Mouse (Mus musculus): ENCODE data around the gene Riox1.

DNA sequence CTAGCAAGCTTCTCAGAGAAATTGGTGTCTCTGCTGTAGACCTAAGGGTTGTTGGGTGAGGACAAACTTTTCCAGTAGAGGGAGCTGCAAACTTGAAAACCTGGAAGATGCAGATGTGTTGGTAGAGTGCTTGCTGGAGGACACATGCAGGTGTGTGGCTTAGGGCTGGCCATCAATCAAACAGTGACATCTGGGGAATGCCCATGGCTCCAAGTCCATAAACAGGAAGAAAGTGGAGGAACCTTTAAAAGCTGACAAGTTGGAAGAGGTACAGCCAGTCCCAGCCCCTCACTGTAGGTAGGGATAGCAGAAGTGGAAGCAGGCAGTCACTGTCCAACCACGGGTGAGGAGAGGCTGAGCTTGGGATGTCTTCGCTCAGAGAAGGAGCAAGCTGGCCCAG is 21.7 kb downstream of the Riox1 start:
- no peak for TF ChIP-seq MAFK (IDR thresholded peaks at IDR 0.05; ENCODE audit: insufficient read depth, low read depth, low read length)
- TF ChIP-seq ZC3H11A (IDR thresholded peaks at IDR 0.05; ENCODE audit: borderline replicate concordance, low read depth, low read length): peak; percentile 79; the same call in 1 of the 2 replicates
- no peak for TF ChIP-seq CHD2 (IDR thresholded peaks at IDR 0.05; ENCODE audit: low read depth, low read length)
